Mouse (Mus musculus) spleen, postnatal 36 days (tissue): Measurements from ENCODE around the gene Dbn1.

Experiments used
- DNase-seq, 2 experiments: peaks; one replicate each; pipeline ENCODE4 v3.0.0; 2022; ENCODE audit warnings: low spot score in 2 of 2, mixed read lengths in 1 of 2

Gene Dbn1

DNA sequence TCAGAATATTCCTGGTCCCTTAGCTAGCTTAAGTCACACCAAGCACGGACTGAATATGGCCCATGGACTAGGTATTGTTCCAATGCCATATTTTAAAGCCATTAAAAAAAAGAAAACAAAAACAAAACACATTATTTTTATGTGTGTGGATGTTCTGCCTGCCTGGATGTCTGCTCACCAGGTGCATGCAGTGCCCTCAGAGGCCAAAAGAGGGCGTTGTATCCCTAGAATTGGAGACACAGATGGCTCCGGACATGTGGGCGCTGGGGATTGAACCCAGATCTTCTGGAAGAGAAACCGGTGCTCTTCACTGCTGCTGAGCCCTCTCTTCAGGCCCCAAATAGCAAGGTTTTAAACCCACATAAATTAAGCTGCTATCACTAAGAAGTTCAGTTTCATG lies 9.9 kb downstream of the Dbn1 start:
- no peak for DNase-seq

GRCm38 (mm10) chr13:55477492-55477891 lies 10.4 kb downstream of the Dbn1 start:
- DNase-seq = no peak

DNA sequence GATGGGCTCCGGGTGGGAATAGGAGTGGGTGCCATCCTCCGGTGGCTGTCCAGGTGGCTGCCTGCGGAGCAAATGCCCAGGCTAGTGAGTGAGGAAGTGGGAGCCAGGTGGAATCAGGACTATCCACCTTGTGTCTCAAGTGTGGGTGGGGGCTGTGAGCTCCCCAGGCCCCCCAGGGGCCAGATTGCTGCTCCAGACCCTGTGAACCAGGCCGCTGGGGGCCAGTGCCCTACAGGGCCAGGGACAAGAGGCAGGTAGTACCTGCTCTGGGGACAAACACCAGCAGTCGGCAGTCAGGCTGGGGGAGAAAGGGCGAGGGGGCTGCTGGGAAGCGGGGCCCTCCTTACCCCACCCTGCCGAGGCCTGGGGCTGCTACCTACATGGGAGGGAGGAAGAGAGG lies 11.7 kb downstream of the Dbn1 start:
- DNase-seq = no peak

- no peak for DNase-seq
Observed at GRCm38 (mm10) chr13:55475750-55476149, 12.2 kb downstream of the Dbn1 start.

- DNase-seq = no peak
Observed at GRCm38 (mm10) chr13:55474621-55475069, 13.3 kb downstream of the Dbn1 start.

DNA sequence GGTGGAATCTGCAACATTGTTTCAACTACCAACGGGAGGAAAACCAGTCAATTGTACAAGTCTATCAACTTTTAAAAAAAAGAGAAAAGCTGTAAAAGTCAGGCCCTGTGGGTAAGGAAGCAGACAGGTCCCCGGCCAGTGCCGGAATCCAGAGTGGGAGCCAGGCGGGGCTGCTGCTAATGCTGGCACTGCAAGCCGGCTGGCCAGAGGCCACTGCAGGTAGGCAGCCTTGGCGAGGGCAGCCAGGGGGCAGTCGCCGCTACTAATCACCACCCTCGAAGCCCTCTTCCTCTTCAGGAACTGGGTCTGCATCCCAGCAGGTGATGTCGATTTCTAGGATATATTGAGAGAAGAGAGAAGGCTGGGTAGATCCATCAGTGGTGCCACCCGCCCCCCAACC lies 13.9 kb downstream of the Dbn1 start:
- DNase-seq = no peak

GRCm38 (mm10) chr13:55473076-55473831 lies 14.7 kb downstream of the Dbn1 start:
- DNase-seq = no peak

GRCm38 (mm10) chr13:55472132-55473022 lies 15.5 kb downstream of the Dbn1 start:
- DNase-seq = peak; percentile 58

GRCm38 (mm10) chr13:55471819-55472131 lies 16.1 kb downstream of the Dbn1 start:
- no peak for DNase-seq

DNA sequence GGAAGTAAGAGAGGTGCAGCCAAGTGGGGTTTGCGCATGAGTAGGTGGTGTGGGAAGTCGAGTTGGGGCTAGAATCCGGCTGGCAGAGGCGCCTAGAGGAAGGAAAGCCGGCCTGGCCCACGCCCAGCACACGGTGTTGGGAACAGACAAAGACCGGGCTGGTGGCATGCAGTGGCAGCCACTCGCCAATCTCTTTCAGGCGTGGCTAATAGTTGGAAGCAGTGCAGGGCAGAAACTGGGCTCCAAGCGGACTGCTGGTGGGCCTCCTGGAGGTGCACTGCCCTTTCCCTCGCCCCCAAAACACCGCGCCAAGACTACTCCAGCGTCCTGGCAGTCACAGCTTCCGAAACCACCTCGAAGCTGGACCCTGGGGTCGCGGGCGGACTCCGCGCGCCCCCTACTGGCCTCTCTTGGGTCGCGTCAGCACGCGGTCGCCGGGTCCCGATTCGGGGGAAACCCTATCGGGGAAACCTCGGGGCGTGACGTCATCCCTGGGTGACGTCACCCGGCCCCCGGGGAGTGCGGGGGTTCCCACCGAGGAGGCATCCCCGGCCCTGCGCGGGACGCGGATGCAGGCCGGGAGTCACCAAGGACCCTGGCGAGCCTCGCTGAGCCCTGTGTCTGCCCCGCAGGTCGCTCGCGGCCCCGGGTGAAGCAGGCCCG lies 16.6 kb downstream of the Dbn1 start:
- peak; percentile 79 to 86 for DNase-seq

- no peak for DNase-seq
Observed at GRCm38 (mm10) chr13:55470372-55470771, 17.5 kb downstream of the Dbn1 start.

DNA sequence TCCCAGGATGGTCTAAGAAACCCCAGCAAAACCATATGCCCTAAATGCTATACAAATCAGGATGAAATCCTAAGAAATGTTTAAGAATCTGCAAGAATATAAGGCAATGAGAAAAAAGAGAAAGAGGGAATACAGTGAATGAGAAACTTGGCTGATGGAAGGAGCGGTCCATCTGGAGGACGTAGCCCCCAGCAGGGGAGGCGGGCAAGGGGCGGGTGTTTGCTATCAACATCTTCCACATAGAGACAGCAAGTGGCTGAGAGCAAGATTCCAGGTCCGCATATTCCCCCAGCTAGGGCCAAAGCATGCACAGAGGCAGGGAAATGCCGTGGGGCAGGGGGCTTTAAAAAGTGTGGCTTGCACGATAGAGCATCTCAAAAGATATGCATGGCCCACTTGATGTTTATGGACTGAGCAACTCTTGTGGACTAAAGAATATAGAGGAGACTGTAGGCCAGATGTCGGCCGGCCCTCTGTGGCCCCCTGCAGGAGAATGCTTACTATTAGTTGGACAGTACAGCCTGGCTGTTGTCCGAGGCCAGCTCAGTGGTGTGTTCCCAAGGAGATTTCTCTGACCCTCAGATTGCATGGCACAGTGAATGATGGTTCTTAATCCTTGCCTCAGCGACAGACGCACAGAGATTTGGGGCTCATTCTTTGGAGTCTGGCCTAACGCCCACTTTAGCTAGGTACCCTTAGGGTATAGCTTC lies 18.9 kb downstream of the Dbn1 start:
- peak; percentile 48 to 59 for DNase-seq

- no peak for DNase-seq
Observed at GRCm38 (mm10) chr13:55465830-55466440, 22.0 kb downstream of the Dbn1 start.

DNA sequence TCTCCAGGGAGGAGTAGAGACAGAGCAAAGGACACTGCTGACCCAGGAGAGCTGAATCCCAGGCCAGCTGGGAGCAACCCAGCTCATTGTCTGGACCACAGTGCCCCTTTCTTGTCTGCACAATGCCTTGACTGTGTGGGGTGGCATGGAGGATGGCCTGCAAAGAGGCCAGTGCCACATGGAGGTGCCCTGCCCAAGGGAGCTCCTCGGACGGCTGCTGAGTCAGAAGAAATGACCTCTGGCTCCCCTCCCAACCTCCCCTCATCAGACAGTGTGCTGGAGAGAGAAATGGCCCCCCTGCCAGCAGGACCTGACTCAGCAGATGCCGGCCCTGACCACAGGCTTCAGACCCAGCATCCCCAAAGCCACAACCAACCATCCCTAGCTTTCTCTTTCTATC lies 22.7 kb downstream of the Dbn1 start:
- DNase-seq = no peak

GRCm38 (mm10) chr13:55464027-55464884 lies 23.7 kb downstream of the Dbn1 start, which contains the start of gene Prr7:
TSS of gene Prr7 (plus strand) at chr13:55464267.
- DNase-seq = peak; percentile 50 to 58

DNA sequence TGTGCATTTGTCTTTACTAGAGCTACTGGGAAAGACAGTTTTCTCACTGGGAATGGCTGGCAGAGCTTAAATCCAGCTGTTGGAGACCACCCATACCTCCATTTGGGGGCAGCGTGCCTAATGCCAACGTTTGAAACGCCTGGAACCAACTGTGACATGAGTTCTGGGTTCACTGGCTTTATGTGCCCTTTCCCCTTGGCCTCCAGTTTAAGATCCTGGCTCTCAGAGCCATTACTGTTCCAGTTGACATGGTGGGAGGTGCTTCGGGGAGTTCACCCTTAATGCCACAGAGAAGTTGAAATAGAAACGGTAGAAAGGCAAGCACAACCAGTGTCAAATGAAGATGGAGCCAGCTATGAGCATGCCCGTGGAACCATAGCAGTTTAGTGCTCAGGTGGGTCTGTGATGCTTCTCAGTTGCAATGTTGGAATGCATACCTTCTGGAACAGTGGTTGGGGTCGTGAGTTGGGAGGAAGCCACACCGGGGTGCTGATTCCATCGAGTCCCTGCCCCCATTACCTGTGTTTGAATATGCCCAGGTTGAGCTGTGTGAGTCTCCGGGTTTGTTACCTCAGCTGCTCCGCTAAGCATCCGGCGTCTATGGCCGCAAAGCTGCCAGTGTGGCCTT lies 24.4 kb downstream of the Dbn1 start:
- DNase-seq = peak; percentile 55

- DNase-seq = no peak
Observed at GRCm38 (mm10) chr13:55462965-55463364, 24.9 kb downstream of the Dbn1 start.

DNA sequence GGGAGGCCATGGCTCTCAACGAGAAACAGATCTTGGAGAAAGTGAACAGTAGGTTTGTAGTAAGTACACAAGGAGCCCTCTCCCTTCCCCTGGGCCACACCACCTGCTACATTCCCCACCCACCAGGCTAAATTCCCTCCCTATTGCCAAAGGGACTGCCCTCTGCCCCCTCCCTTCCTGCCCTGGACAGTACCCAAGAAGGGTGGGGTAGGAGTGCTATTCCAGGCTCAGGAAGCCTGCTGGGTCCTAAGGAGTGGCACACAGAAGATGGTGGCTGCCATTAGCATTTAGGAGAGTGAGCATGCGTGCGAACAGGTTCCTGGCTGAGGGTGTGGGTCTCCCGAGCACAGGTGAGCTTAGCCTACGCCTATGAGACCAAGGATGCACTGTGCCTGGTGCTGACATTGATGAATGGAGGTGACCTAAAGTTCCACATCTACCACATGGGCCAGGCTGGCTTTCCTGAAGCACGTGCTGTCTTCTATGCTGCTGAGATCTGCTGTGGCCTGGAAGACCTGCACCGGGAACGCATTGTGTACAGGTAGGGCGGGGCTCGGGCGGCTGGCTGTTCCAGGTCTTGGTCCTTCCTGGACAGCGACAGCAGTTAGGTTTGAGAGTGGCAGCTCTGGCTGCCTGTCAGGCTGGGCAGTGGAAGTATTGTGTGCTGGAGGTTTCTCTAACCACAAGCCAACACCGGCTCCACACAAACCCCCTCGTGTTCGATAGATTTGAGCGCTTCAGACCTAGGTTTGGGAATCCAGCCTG lies 35.9 kb downstream of the Dbn1 start:
- no peak for DNase-seq

- DNase-seq = no peak
Observed at GRCm38 (mm10) chr13:55451296-55451695, 36.6 kb downstream of the Dbn1 start.
